Mouse (Mus musculus) kidney, adult 2 months (tissue): ENCODE data around the gene Krtcap3.

Experiments
- CTCF ChIP-seq: fragments of 200-500 bp; conservative IDR thresholded peaks from 2 replicates; pipeline ENCODE4 v1.5.1; 2011; ENCODE audit warnings: low read depth, mild to moderate bottlenecking, control low read depth, low read length, moderate library complexity, mixed read lengths; ENCODE audit not compliant: insufficient read depth, insufficient read length
- POLR2A ChIP-seq: fragments of 200-500 bp; IDR thresholded peaks from one replicate; pipeline ENCODE4 v1.6.1; 2011; ENCODE audit warnings: low read depth, low read length, control low read depth

GRCm38 (mm10) chr5:31254901-31255300 lies 3.4 kb downstream of the Krtcap3 start:
- TF ChIP-seq CTCF (no peak), POLR2A (no peak)
